Comparison of ENCODE assay signal across 8 mouse cellular contexts in the genomic region with DNA sequence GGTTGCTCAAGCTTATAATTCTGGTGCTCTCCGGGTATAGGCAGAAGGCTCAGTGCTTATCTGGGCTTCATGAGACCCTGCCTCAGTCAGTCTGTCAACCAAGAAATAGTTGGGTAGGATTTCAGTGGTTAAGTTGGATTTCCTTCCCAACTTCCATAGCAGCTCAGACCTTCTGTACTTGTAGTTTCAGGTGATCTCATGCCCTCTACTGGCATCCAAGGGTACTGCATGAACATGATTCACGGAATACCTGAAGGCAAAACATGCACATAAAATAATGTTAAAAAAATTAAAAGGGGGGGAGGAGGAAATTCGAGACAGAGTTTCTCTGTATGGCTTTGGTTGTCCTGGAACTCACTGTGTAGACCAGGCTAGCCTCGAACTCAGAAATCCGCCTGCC. TPM values are rescaled to one million over a fixed set of nuclear protein-coding genes. Genes with fewer than 3 reads are reported as not detected.
A peak's percentile ranks its signal among the peaks of the same experiment; 100 is the strongest.
DNase-seq lines count a peak whose midpoint lies in the region; ATAC-seq and TF ChIP-seq lines count a peak whose summit lies in the region.

No protein-coding gene starts in this region.

- ATAC-seq in hindbrain, embryonic 11.5 days (ENCODE audit: low FRiP score), result no peak
- no peak for ATAC-seq in hindbrain, embryonic 12.5 days (ENCODE audit: low FRiP score)
- no peak for ATAC-seq in Patski

- POLR2A ChIA-PET in Patski (lab: Charles Lee), result no interaction called here

- H3K4me1 ChIP-seq in hindbrain, embryonic 11.5 days (replicated peaks; ENCODE audit: control insufficient read depth, insufficient read depth, low read length), result peaks cover 5% of the 10 kb centered on the region; the same call in 1 of the 2 replicates
- H3K4me1 ChIP-seq in hindbrain, embryonic 12.5 days, result peaks cover 17% of the 10 kb centered on the region

- H3K4me3 ChIP-seq in hindbrain, embryonic 11.5 days (ENCODE audit: low read depth, low read length), result no peak overlapping the region
- H3K4me3 ChIP-seq in hindbrain, embryonic 12.5 days, result no peak overlapping the region

- no peak overlapping the region for H3K4me2 ChIP-seq in hindbrain, embryonic 11.5 days (replicated peaks; ENCODE audit: low read depth, low read length)
- no peak overlapping the region for H3K4me2 ChIP-seq in hindbrain, embryonic 12.5 days (replicated peaks)

- peak; percentile 82 for TF ChIP-seq CTCF in Patski (IDR thresholded peaks at IDR 0.05)

- H3K27ac ChIP-seq in hindbrain, embryonic 11.5 days (ENCODE audit: low read depth, low read length), result no peak overlapping the region
- no peak overlapping the region for H3K27ac ChIP-seq in hindbrain, embryonic 12.5 days

- no peaks in the 10 kb centered on the region for H3K36me3 ChIP-seq in hindbrain, embryonic 11.5 days (ENCODE audit: control insufficient read depth, insufficient read depth, low read length)
- peaks cover 28% of the 10 kb centered on the region for H3K36me3 ChIP-seq in hindbrain, embryonic 12.5 days

- CTCF ChIA-PET in Patski (lab: Charles Lee), result interaction anchor here (0.8 to 2.1 kb wide), 14 partner anchors 15 to 188 kb away, joined by 3 to 11 read pairs (median 4); no protein-coding TSS in a partner anchor

- 70% methylated on average over 5 of the region's 5 CpGs for WGBS in hindbrain, embryonic 11.5 days
- 60% methylated on average over 5 of the region's 5 CpGs for WGBS in hindbrain, embryonic 12.5 days

- no peaks in the 10 kb centered on the region for H3K27me3 ChIP-seq in hindbrain, embryonic 11.5 days (ENCODE audit: control insufficient read depth, insufficient read depth, low read length)
- no peaks in the 10 kb centered on the region for H3K27me3 ChIP-seq in hindbrain, embryonic 12.5 days
- H3K27me3 ChIP-seq in Patski, result no peaks in the 10 kb centered on the region

- no peak overlapping the region for H3K9ac ChIP-seq in hindbrain, embryonic 11.5 days (ENCODE audit: low read depth, low read length)
- no peak overlapping the region for H3K9ac ChIP-seq in hindbrain, embryonic 12.5 days

- in situ Hi-C loops in Patski (cut with MboI; ENCODE audit: low pct_unique_long_range_greater_than_20kb), result loop anchor here (5.0 to 10.0 kb wide), 2 partner anchors 92 to 145 kb away; no protein-coding TSS in a partner anchor

- peak; percentile 76 for DNase-seq in hindbrain, embryonic 11.5 days (ENCODE audit: low spot score)
- DNase-seq in Patski (ENCODE audit: low read depth, low spot score), result peak; percentile 22
- DNase-seq in cerebellum, postnatal 36 days, result peak; percentile 75 to 88
- DNase-seq in heart, postnatal 14 days, result peak; percentile 66 to 77
- DNase-seq in left cerebral cortex, postnatal 10 days (ENCODE audit: extremely low spot score in 1 of 2, low spot score in 2 of 2), result peak; percentile 65 to 74
- peak; percentile 37 for DNase-seq in ovary, postnatal 36 days (ENCODE audit: low spot score)
- peak; percentile 42 to 48 for DNase-seq in thymus, postnatal 36 days

- intact Hi-C loops in heart, postnatal 14 days (cut with DNase I), result no loop called here
- intact Hi-C loops in left cerebral cortex, postnatal 10 days (cut with DNase I), result no loop called here

- no peaks in the 10 kb centered on the region for H3K9me3 ChIP-seq in hindbrain, embryonic 11.5 days (ENCODE audit: control insufficient read depth, low read length)
- no peaks in the 10 kb centered on the region for H3K9me3 ChIP-seq in hindbrain, embryonic 12.5 days (replicated peaks)

RNA-seq across cellular contexts. Expression of gene Polr3k, which starts 2.8 kb away (rescaled TPM):
- 96.5 and 97.5 TPM in 2 replicates for polyA plus RNA-seq in hindbrain, embryonic 11.5 days (2014; fragmentation: Nextera tagmentation; extraction: Ambion mirVana)
- polyA plus RNA-seq in hindbrain, embryonic 12.5 days (2016; fragmentation: Nextera tagmentation; extraction: Ambion mirVana), result 86.2 and 92.4 TPM in 2 replicates
- polyA plus RNA-seq in Patski (2021), result 24.3 TPM
- total RNA-seq in heart, postnatal 14 days (2021), result 10 to 100 TPM; 10.9 to 11.0 TPM
- total RNA-seq in left cerebral cortex, postnatal 10 days (2021), result 10 to 100 TPM; 32.7 to 39.4 TPM

RNA-seq across cellular contexts. Expression of gene Pcmtd2, which starts 29.3 kb away (rescaled TPM):
- 33.8 and 34.3 TPM in 2 replicates for polyA plus RNA-seq in hindbrain, embryonic 11.5 days (2014; fragmentation: Nextera tagmentation; extraction: Ambion mirVana)
- polyA plus RNA-seq in hindbrain, embryonic 12.5 days (2016; fragmentation: Nextera tagmentation; extraction: Ambion mirVana), result 39.6 and 41.2 TPM in 2 replicates
- polyA plus RNA-seq in Patski (2021), result 63.3 TPM
- total RNA-seq in heart, postnatal 14 days (2021), result 10 to 100 TPM; 43.4 to 61.5 TPM
- total RNA-seq in left cerebral cortex, postnatal 10 days (2021), result 10 to 100 TPM; 51.8 to 62.1 TPM

Comparison
In these comparisons a context has a peak if more than half of its experiments do, and no peak if none do; other contexts are left out.
1. DNase-seq: peak in every context shown above with its lines; median percentile 82 in cerebellum, postnatal 36 days; 76 in hindbrain, embryonic 11.5 days; 72 in heart, postnatal 14 days; 70 in left cerebral cortex, postnatal 10 days; 45 in thymus, postnatal 36 days; 37 in ovary, postnatal 36 days; 22 in Patski.